Mouse (Mus musculus): ENCODE measurements around the gene Abcc4.

DNA sequence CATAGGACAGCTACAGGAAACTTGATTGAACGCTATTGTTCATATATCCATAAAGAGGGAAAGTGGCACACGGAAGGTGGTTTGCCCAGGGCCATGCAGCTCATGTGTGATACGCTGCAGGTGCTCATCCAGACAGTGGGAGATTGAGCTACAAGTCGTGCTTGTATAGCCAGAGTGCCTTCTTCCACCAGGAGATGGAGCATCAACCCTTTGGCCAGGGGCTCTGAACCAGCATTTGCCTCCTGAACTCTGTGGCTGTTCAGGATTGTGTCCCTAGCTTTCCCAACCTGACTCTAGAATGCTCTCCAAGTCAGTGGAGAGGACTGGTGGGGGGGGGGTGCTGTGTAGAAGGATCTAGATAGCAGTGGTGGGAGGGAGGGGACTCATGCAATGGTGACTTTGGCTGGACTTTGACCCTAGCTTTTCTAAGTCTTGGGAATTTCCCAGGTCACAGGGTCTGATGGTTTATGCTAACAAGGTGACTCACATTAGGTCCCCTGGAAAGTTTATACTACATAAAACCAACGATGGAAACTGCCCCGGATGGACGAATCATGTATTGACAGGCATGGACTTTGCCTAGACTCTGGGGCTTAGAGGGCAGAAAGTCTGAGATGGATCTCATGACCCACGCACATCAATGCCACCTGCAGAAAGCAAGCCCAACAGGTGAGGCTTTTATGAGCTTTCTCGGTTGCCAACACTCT lies 27.6 kb downstream of the Abcc4 start:
- TF ChIP-seq CTCF (IDR thresholded peaks at IDR 0.05; ENCODE audit: low read depth, low read length) (no peak), TAL1 (conservative IDR thresholded peaks at IDR 0.05; ENCODE audit: low read depth, low read length) (no peak), GATA1 (IDR thresholded peaks at IDR 0.05; ENCODE audit: borderline replicate concordance, low read length) (no peak)
